Mouse (Mus musculus) intestine, embryonic 14.5 days (tissue): ENCODE data around the gene Fam13a. TPM values are rescaled to one million over a fixed set of nuclear protein-coding genes. Genes with fewer than 3 reads are reported as not detected.

Experiments used
- ATAC-seq: fragments of 200-750 bp; cut with Nextera tagmentation; replicated peaks from 2 replicates; pipeline ENCODE4 v1.8.0; 2017; ENCODE audit warnings: low read depth, moderate number of reproducible peaks, moderate TSS enrichment, moderate library complexity; ENCODE audit not compliant: low FRiP score, low TSS enrichment
- DNase-seq: peaks from one replicate; pipeline ENCODE4 v3.0.0-alpha.2; 2018; ENCODE audit warnings: low spot score
- H3K27ac ChIP-seq: fragments of 300-500 bp; sonication (generic); 2 replicates; pipeline ENCODE4 v1.5.1; 2014; ENCODE audit warnings: low read depth, mild to moderate bottlenecking, control low read depth
- H3K27me3 ChIP-seq: fragments of 300-500 bp; sonication (generic); replicated peaks from 2 replicates; pipeline ENCODE4 v1.6.1; 2014; ENCODE audit warnings: low read length, control low read depth; ENCODE audit not compliant: control insufficient read depth, insufficient read depth
- H3K36me3 ChIP-seq: fragments of 300-500 bp; sonication (generic); 2 replicates; pipeline ENCODE4 v1.6.1; 2014; ENCODE audit warnings: low read length, control low read depth; ENCODE audit not compliant: control insufficient read depth, insufficient read depth
- H3K4me1 ChIP-seq: fragments of 300-500 bp; sonication (generic); replicated peaks from 2 replicates; pipeline ENCODE4 v1.6.1; 2014; ENCODE audit warnings: low read length, control low read depth, mixed read lengths; ENCODE audit not compliant: control insufficient read depth, insufficient read depth
- H3K4me2 ChIP-seq: fragments of 300-500 bp; sonication (generic); 2 replicates; pipeline ENCODE4 v1.6.1; 2014; ENCODE audit warnings: low read length
- H3K4me3 ChIP-seq: fragments of 300-500 bp; sonication (generic); 2 replicates; pipeline ENCODE4 v1.5.1; 2014; ENCODE audit warnings: low read depth, low read length, control low read depth, mixed read lengths
- H3K9ac ChIP-seq: fragments of 300-500 bp; sonication (generic); 2 replicates; pipeline ENCODE4 v1.6.1; 2014; ENCODE audit warnings: mild to moderate bottlenecking, low read length
- H3K9me3 ChIP-seq: fragments of 300-500 bp; sonication (generic); 2 replicates; pipeline ENCODE4 v1.6.1; 2016; ENCODE audit warnings: low read length, control low read depth; ENCODE audit not compliant: control insufficient read depth
- WGBS: fragments of 180-500 bp; shearing (Covaris S2); extraction: QIAGEN DNeasy Blood & Tissue Kit; methylation state at CpG from one replicate; pipeline ENCODE4 v1.1.7; 2014; 5-methylcytosine and 5-hydroxymethylcytosine counted together
- polyA plus RNA-seq: library from polyadenylated mRNA; unstranded; fragments of >200 nt; fragmentation: Nextera tagmentation; extraction: Ambion mirVana; gene quantifications from 2 replicates; pipeline ENCODE4 v1.2.1, GENCODE M21; 2014

Gene Fam13a
- polyA plus RNA-seq, 1 experiment from 2014 or later: 9.9 TPM

GRCm38 (mm10) chr6:58962691-58963090, 61.7 kb downstream of the Fam13a start:
- ATAC-seq (no peak), DNase-seq (no peak)
- Histone ChIP-seq H3K27ac (no peak overlapping the region), H3K27me3 (no peaks in the 10 kb centered on the region), H3K9me3 (no peaks in the 10 kb centered on the region), H3K4me2 (no peak overlapping the region), H3K4me1 (no peaks in the 10 kb centered on the region), H3K4me3 (no peak overlapping the region), H3K36me3 (no peaks in the 10 kb centered on the region; the same call in 1 of the 2 replicates), H3K9ac (no peak overlapping the region)
- WGBS: 81% methylated on average over 5 of the region's 5 CpGs

- H3K4me3 ChIP-seq: no peak overlapping the region
- no peak overlapping the region for H3K9ac ChIP-seq
- H3K27ac ChIP-seq: no peak overlapping the region
- no peaks in the 10 kb centered on the region for H3K27me3 ChIP-seq
- no peak for ATAC-seq
- no peak overlapping the region for H3K4me2 ChIP-seq
- 92% methylated on average over 2 of the region's 2 CpGs for whole genome bisulfite sequencing
- DNase-seq: no peak
- H3K9me3 ChIP-seq: no peaks in the 10 kb centered on the region
- no peaks in the 10 kb centered on the region for H3K4me1 ChIP-seq
- no peaks in the 10 kb centered on the region; the same call in 1 of the 2 replicates for H3K36me3 ChIP-seq
These were observed 63.8 kb downstream of the Fam13a start for GRCm38 (mm10) chr6:58960523-58960922.

GRCm38 (mm10) chr6:58951128-58951992, 73.0 kb downstream of the Fam13a start:
- DNase-seq (no peak), ATAC-seq (no peak)
- WGBS: 39% methylated on average over 2 of the region's 2 CpGs
- Histone ChIP-seq H3K9ac (no peak overlapping the region), H3K4me2 (no peak overlapping the region), H3K9me3 (no peaks in the 10 kb centered on the region), H3K4me3 (no peak overlapping the region), H3K27ac (no peak overlapping the region), H3K36me3 (0 out of 2 replicates have a peak, but pooled peaks cover 16% of the 10 kb centered on the region), H3K4me1 (no peaks in the 10 kb centered on the region), H3K27me3 (no peaks in the 10 kb centered on the region)

- Histone ChIP-seq H3K27ac (no peak overlapping the region), H3K4me3 (no peak overlapping the region), H3K9me3 (no peaks in the 10 kb centered on the region), H3K4me1 (no peaks in the 10 kb centered on the region), H3K4me2 (no peak overlapping the region), H3K36me3 (0 out of 2 replicates have a peak, but pooled peaks cover 16% of the 10 kb centered on the region), H3K9ac (no peak overlapping the region), H3K27me3 (no peaks in the 10 kb centered on the region)
- no peak for DNase-seq
- 98% methylated on average over 1 of the region's 1 CpGs for WGBS
- ATAC-seq: no peak
These were observed 73.9 kb downstream of the Fam13a start for GRCm38 (mm10) chr6:58950410-58950809.

- no peak overlapping the region for H3K27ac ChIP-seq
- H3K4me2 ChIP-seq: no peak overlapping the region
- H3K9me3 ChIP-seq: no peaks in the 10 kb centered on the region
- H3K4me1 ChIP-seq: no peaks in the 10 kb centered on the region
- ATAC-seq: no peak
- 79% methylated on average over 4 of the region's 4 CpGs for WGBS
- H3K4me3 ChIP-seq: no peak overlapping the region
- no peaks in the 10 kb centered on the region for H3K36me3 ChIP-seq
- no peak for DNase-seq
- H3K9ac ChIP-seq: no peak overlapping the region
- H3K27me3 ChIP-seq: no peaks in the 10 kb centered on the region
These were observed 77.5 kb downstream of the Fam13a start for GRCm38 (mm10) chr6:58946840-58947239.

GRCm38 (mm10) chr6:58946246-58946645, 78.1 kb downstream of the Fam13a start:
- H3K36me3 ChIP-seq: no peaks in the 10 kb centered on the region
- no peak for DNase-seq
- H3K9ac ChIP-seq: no peak overlapping the region
- no peak for ATAC-seq
- no peaks in the 10 kb centered on the region for H3K9me3 ChIP-seq
- WGBS: 70% methylated on average over 2 of the region's 2 CpGs
- no peaks in the 10 kb centered on the region for H3K4me1 ChIP-seq
- H3K4me3 ChIP-seq: no peak overlapping the region
- H3K27me3 ChIP-seq: no peaks in the 10 kb centered on the region
- no peak overlapping the region for H3K27ac ChIP-seq
- no peak overlapping the region for H3K4me2 ChIP-seq

GRCm38 (mm10) chr6:58943958-58944357, 80.4 kb downstream of the Fam13a start:
- Histone ChIP-seq H3K9ac (no peak overlapping the region), H3K4me3 (no peak overlapping the region), H3K36me3 (no peaks in the 10 kb centered on the region), H3K4me2 (no peak overlapping the region), H3K27ac (no peak overlapping the region), H3K9me3 (no peaks in the 10 kb centered on the region), H3K4me1 (no peaks in the 10 kb centered on the region), H3K27me3 (no peaks in the 10 kb centered on the region)
- ATAC-seq: no peak
- whole genome bisulfite sequencing: 90% methylated on average over 3 of the region's 3 CpGs
- DNase-seq: no peak

- DNase-seq: no peak
- no peak overlapping the region for H3K4me3 ChIP-seq
- H3K4me2 ChIP-seq: no peak overlapping the region
- H3K36me3 ChIP-seq: no peaks in the 10 kb centered on the region
- H3K27me3 ChIP-seq: no peaks in the 10 kb centered on the region
- no peak overlapping the region for H3K27ac ChIP-seq
- ATAC-seq: no peak
- H3K9ac ChIP-seq: no peak overlapping the region
- no peaks in the 10 kb centered on the region for H3K9me3 ChIP-seq
- no peaks in the 10 kb centered on the region for H3K4me1 ChIP-seq
- WGBS: 95% methylated on average over 2 of the region's 2 CpGs
These were observed 82.1 kb downstream of the Fam13a start for GRCm38 (mm10) chr6:58942276-58942675.

- no peak overlapping the region for H3K27ac ChIP-seq
- no peak overlapping the region for H3K4me2 ChIP-seq
- DNase-seq: no peak
- no peaks in the 10 kb centered on the region for H3K9me3 ChIP-seq
- H3K27me3 ChIP-seq: no peaks in the 10 kb centered on the region
- H3K4me3 ChIP-seq: no peak overlapping the region
- H3K4me1 ChIP-seq: no peaks in the 10 kb centered on the region
- peaks cover 6% of the 10 kb centered on the region; the same call in 1 of the 2 replicates for H3K36me3 ChIP-seq
- no peak overlapping the region for H3K9ac ChIP-seq
- no peak for ATAC-seq
These were observed 86.6 kb downstream of the Fam13a start for GRCm38 (mm10) chr6:58937726-58938125.
